Mouse (Mus musculus): ENCODE results near the gene Txn2. TPM values are rescaled to one million over a fixed set of nuclear protein-coding genes. Genes with fewer than 3 reads are reported as not detected.

Gene Txn2
- polyA plus RNA-seq, 1 experiment from 2014 or later, result 315 TPM

GRCm38 (mm10) chr15:77955440-77956403, 26.9 kb upstream of the Txn2 start:
- Histone ChIP-seq H3K4me1 (peaks cover 18% of the 10 kb centered on the region), H3K9me3 (no peaks in the 10 kb centered on the region), H3K27me3 (ENCODE audit: insufficient read depth, poor library complexity, severe bottlenecking) (peaks cover 29% of the 10 kb centered on the region), H3K27ac (peak overlapping the region; percentile 73), H3K36me3 (peaks cover 26% of the 10 kb centered on the region), H3K4me3 (peak overlapping the region; percentile 66)
- no peak for DNase-seq (ENCODE audit: low spot score)
- WGBS, result 8% methylated on average over 52 of the region's 52 CpGs

DNA sequence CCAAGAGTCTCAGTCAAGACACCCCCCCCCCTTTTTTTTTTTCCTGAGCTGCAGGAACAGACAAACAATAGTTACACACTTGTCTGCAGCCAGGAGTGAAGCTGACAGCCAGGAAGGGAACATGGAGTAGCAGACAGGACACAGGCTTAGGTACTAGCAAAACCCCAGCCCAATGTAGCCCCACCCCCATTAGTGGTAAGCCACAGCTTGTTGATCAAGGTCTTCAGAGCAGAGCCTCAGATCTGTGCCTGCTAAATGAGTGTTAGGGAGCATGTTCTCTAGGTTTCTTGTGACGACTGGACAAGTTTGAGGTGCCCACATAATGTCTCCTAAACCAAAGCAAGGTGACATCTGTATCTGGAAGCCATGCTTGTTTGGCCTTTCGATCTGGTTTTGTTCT, 25.6 kb upstream of the Txn2 start:
- H3K27me3 ChIP-seq (ENCODE audit: insufficient read depth, poor library complexity, severe bottlenecking), result peaks cover 29% of the 10 kb centered on the region
- peaks cover 18% of the 10 kb centered on the region for H3K4me1 ChIP-seq
- no peaks in the 10 kb centered on the region for H3K9me3 ChIP-seq
- no peak overlapping the region for H3K4me3 ChIP-seq
- 83% methylated on average over 2 of the region's 2 CpGs for WGBS
- H3K27ac ChIP-seq, result no peak overlapping the region
- peaks cover 13% of the 10 kb centered on the region for H3K36me3 ChIP-seq
- DNase-seq (ENCODE audit: low spot score), result no peak

DNA sequence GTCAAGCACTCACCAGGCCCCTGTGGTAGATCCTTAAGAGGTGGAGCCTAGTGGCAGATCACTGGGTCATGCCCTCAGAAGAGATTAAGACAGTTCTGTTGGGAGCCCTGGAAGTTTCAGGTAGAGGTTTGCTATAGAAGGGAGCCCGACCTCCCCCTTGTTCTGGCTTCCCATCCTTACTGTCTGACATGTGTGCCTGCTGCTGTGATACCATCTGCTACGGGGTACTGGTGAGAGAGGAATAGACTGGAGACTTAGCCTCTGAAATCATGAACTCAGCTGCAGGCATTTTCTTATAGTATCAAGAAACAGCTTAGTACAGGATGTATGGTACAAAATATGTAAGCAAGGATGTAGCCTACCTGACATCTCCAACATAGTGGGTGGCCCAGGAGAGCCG, 24.1 kb upstream of the Txn2 start:
- H3K27me3 ChIP-seq (ENCODE audit: insufficient read depth, poor library complexity, severe bottlenecking), result peaks cover 29% of the 10 kb centered on the region
- no peak for DNase-seq (ENCODE audit: low spot score)
- H3K36me3 ChIP-seq, result no peaks in the 10 kb centered on the region
- no peaks in the 10 kb centered on the region for H3K9me3 ChIP-seq
- H3K4me1 ChIP-seq, result peaks cover 18% of the 10 kb centered on the region
- no peak overlapping the region for H3K4me3 ChIP-seq
- 80% methylated on average over 3 of the region's 3 CpGs for WGBS
- no peak overlapping the region for H3K27ac ChIP-seq

DNA sequence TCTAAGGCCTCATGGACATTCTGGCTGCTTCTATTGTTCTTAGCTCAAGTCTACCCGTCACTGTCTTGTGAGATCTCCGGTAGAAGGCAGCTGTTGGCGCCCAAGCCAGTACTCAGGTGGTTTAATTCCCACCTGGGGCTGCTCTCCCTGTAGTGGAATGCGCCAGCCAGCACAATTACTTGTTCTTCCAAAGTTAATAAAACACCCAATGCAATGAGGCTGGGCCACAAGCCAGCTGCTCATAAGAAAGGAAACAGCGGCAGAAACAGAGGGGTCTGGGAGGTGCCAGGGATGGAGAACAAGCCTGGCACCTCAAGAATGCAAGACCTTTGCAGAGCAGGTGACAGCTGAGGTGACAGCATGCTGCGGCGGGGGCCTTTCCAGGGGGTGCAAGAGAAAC, 20.3 kb upstream of the Txn2 start:
- no peaks in the 10 kb centered on the region for H3K36me3 ChIP-seq
- WGBS, result 84% methylated on average over 7 of the region's 7 CpGs

GRCm38 (mm10) chr15:77945711-77946110, 16.9 kb upstream of the Txn2 start:
- Histone ChIP-seq H3K4me1 (no peaks in the 10 kb centered on the region), H3K36me3 (no peaks in the 10 kb centered on the region), H3K4me3 (no peak overlapping the region), H3K27me3 (ENCODE audit: insufficient read depth, poor library complexity, severe bottlenecking) (no peaks in the 10 kb centered on the region), H3K9me3 (no peaks in the 10 kb centered on the region), H3K27ac (no peak overlapping the region)
- no peak for DNase-seq (ENCODE audit: low spot score)
- 76% methylated on average over 4 of the region's 4 CpGs for WGBS

More for the DNA sequence above, 20.3 kb upstream of the Txn2 start:
- H3K9me3 ChIP-seq, result no peaks in the 10 kb centered on the region
- no peaks in the 10 kb centered on the region for H3K4me1 ChIP-seq
- H3K4me3 ChIP-seq, result no peak overlapping the region
- peaks cover 4% of the 10 kb centered on the region; the same call in 1 of the 2 replicates for H3K27me3 ChIP-seq (ENCODE audit: insufficient read depth, poor library complexity, severe bottlenecking)
- DNase-seq (ENCODE audit: low spot score), result no peak
- no peak overlapping the region for H3K27ac ChIP-seq

- no peaks in the 10 kb centered on the region for H3K27me3 ChIP-seq (ENCODE audit: insufficient read depth, poor library complexity, severe bottlenecking)
- no peaks in the 10 kb centered on the region for H3K4me1 ChIP-seq
- 71% methylated on average over 3 of the region's 3 CpGs for whole genome bisulfite sequencing
- no peak for DNase-seq (ENCODE audit: low spot score)
- no peak overlapping the region for H3K27ac ChIP-seq
- H3K4me3 ChIP-seq, result no peak overlapping the region
- H3K9me3 ChIP-seq, result no peaks in the 10 kb centered on the region
- no peaks in the 10 kb centered on the region for H3K36me3 ChIP-seq
Measured at GRCm38 (mm10) chr15:77941563-77941962, 12.8 kb upstream of the Txn2 start.

GRCm38 (mm10) chr15:77938516-77938915, 9.7 kb upstream of the Txn2 start:
- no peak overlapping the region for H3K4me3 ChIP-seq
- no peak for DNase-seq (ENCODE audit: low spot score)
- H3K27me3 ChIP-seq (ENCODE audit: insufficient read depth, poor library complexity, severe bottlenecking), result 0 out of 2 replicates have a peak, but pooled peaks cover 8% of the 10 kb centered on the region
- peaks cover 8% of the 10 kb centered on the region for H3K4me1 ChIP-seq
- H3K27ac ChIP-seq, result no peak overlapping the region
- WGBS, result 72% methylated on average over 5 of the region's 5 CpGs
- H3K36me3 ChIP-seq, result no peaks in the 10 kb centered on the region
- no peaks in the 10 kb centered on the region for H3K9me3 ChIP-seq

DNA sequence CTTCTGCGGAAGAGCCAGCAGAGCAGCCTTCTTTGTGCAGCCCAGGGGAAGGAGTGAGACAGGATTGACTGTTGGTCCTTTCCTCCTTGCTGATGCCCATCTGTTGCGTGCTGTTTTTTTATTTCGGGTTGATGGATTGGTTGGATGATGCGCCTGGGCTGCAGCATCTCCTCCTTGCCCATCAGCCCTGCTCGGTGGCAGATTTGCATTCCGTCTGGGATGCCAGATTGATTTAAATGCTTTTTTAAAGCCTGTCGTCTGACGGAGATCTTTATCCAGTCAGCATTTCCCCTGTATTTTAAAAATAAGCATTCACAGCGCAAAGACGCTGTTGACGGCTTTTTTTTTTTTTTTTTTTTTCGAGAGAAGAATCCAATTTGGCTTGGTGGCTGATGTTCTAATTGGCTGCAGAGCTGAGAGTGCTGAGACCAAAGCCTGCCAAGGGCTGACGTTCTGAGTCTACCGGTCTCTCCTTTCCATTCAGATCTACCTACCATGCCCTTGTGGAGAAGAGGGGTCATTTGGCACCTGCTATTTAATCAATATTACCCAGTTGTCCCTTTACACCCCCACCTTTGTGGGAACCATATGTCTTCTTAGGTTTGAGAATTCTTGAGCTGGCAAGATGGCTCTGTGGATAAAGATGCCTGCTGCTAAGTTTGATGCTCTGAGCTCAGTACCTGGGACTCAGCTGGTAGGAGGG, 7.0 kb upstream of the Txn2 start:
- Histone ChIP-seq H3K36me3 (no peaks in the 10 kb centered on the region), H3K27me3 (ENCODE audit: insufficient read depth, poor library complexity, severe bottlenecking) (0 out of 2 replicates have a peak, but pooled peaks cover 8% of the 10 kb centered on the region), H3K27ac (no peak overlapping the region), H3K4me1 (peaks cover 9% of the 10 kb centered on the region), H3K4me3 (no peak overlapping the region), H3K9me3 (no peaks in the 10 kb centered on the region)
- no peak for DNase-seq (ENCODE audit: low spot score)
- WGBS, result 77% methylated on average over 14 of the region's 14 CpGs

- no peak overlapping the region for H3K4me3 ChIP-seq
- H3K9me3 ChIP-seq, result no peaks in the 10 kb centered on the region
- WGBS, result 52% methylated on average over 5 of the region's 5 CpGs
- H3K4me1 ChIP-seq, result peaks cover 9% of the 10 kb centered on the region
- DNase-seq (ENCODE audit: low spot score), result no peak
- no peaks in the 10 kb centered on the region for H3K36me3 ChIP-seq
- H3K27me3 ChIP-seq (ENCODE audit: insufficient read depth, poor library complexity, severe bottlenecking), result 0 out of 2 replicates have a peak, but pooled peaks cover 8% of the 10 kb centered on the region
- no peak overlapping the region for H3K27ac ChIP-seq
Measured at GRCm38 (mm10) chr15:77934968-77935367, 6.2 kb upstream of the Txn2 start.

- Histone ChIP-seq H3K4me3 (no peak overlapping the region), H3K36me3 (no peaks in the 10 kb centered on the region), H3K27me3 (ENCODE audit: insufficient read depth, poor library complexity, severe bottlenecking) (0 out of 2 replicates have a peak, but pooled peaks cover 8% of the 10 kb centered on the region), H3K9me3 (no peaks in the 10 kb centered on the region), H3K27ac (no peak overlapping the region), H3K4me1 (peaks cover 14% of the 10 kb centered on the region)
- no peak for DNase-seq (ENCODE audit: low spot score)
- 79% methylated on average over 11 of the region's 11 CpGs for WGBS
Measured at GRCm38 (mm10) chr15:77934326-77934725, 5.5 kb upstream of the Txn2 start.

- peak; percentile 92 for DNase-seq (ENCODE audit: low spot score)
- peaks cover 18% of the 10 kb centered on the region for H3K4me1 ChIP-seq
- 0 out of 2 replicates have a peak overlapping the region, but pooled peaks have one; percentile 27 for H3K4me3 ChIP-seq
- H3K9me3 ChIP-seq, result no peaks in the 10 kb centered on the region
- no peaks in the 10 kb centered on the region for H3K36me3 ChIP-seq
- WGBS, result 3% methylated on average over 14 of the region's 14 CpGs
- H3K27me3 ChIP-seq (ENCODE audit: insufficient read depth, poor library complexity, severe bottlenecking), result 0 out of 2 replicates have a peak, but pooled peaks cover 8% of the 10 kb centered on the region
- no peak overlapping the region for H3K27ac ChIP-seq
Measured at GRCm38 (mm10) chr15:77933770-77934169, 5.0 kb upstream of the Txn2 start.

GRCm38 (mm10) chr15:77933222-77933621, 4.4 kb upstream of the Txn2 start:
- peaks cover 18% of the 10 kb centered on the region for H3K4me1 ChIP-seq
- H3K4me3 ChIP-seq, result no peak overlapping the region
- DNase-seq (ENCODE audit: low spot score), result no peak
- 0 out of 2 replicates have a peak, but pooled peaks cover 8% of the 10 kb centered on the region for H3K27me3 ChIP-seq (ENCODE audit: insufficient read depth, poor library complexity, severe bottlenecking)
- H3K9me3 ChIP-seq, result no peaks in the 10 kb centered on the region
- 74% methylated on average over 3 of the region's 3 CpGs for WGBS
- H3K36me3 ChIP-seq, result no peaks in the 10 kb centered on the region
- H3K27ac ChIP-seq, result no peak overlapping the region

- no peak for DNase-seq (ENCODE audit: low spot score)
- H3K36me3 ChIP-seq, result peaks cover 11% of the 10 kb centered on the region; the same call in 1 of the 2 replicates
- H3K27me3 ChIP-seq (ENCODE audit: insufficient read depth, poor library complexity, severe bottlenecking), result 0 out of 2 replicates have a peak, but pooled peaks cover 8% of the 10 kb centered on the region
- H3K9me3 ChIP-seq, result no peaks in the 10 kb centered on the region
- WGBS, result 57% methylated on average over 6 of the region's 6 CpGs
- no peak overlapping the region for H3K4me3 ChIP-seq
- H3K4me1 ChIP-seq, result peaks cover 25% of the 10 kb centered on the region
- no peak overlapping the region for H3K27ac ChIP-seq
Measured at GRCm38 (mm10) chr15:77931689-77932016, 2.8 kb upstream of the Txn2 start.
